Mouse (Mus musculus): ENCODE results near the gene Ndrg4. TPM values are rescaled to one million over a fixed set of nuclear protein-coding genes. Genes with fewer than 3 reads are reported as not detected.

The Ndrg4 gene
- 1.2 and 2.0 TPM in 2 replicates for polyA plus RNA-seq (2012; rRNA removed)

- peak within 1 kb of the TSS; percentile 39; the same call in 1 of the 2 replicates for H3K4me3 ChIP-seq (ENCODE audit: extremely low read depth, insufficient read depth, insufficient read length)
- WGBS, result 64% methylated on average over 9 of the region's 9 CpGs
- H3K27me3 ChIP-seq (ENCODE audit: control insufficient read depth, insufficient read depth, low read length), result peaks cover 17% of the 10 kb centered on the region
- H3K27ac ChIP-seq (ENCODE audit: insufficient read depth, low read length), result no peak within 1 kb of the TSS
- peaks cover 11% of the 10 kb centered on the region; the same call in 1 of the 2 replicates for H3K4me1 ChIP-seq (ENCODE audit: control insufficient read depth, insufficient read depth, insufficient read length)
- no peaks in the 10 kb centered on the region for H3K36me3 ChIP-seq (ENCODE audit: control insufficient read depth, insufficient read depth, low read length)
- no peak for TF ChIP-seq POLR2A (IDR thresholded peaks at IDR 0.05; ENCODE audit: low read depth, low read length)
- no peak for TF ChIP-seq CTCF (IDR thresholded peaks at IDR 0.05; ENCODE audit: extremely low read depth, insufficient read depth, insufficient read length, insufficient replicate concordance)
- no peak for DNase-seq (ENCODE audit: low read depth in 1 of 2, low spot score in 2 of 2)
These were observed at the start of gene Ndrg4 for GRCm38 (mm10) chr8:95676631-95677030. TSS of gene Ndrg4 (plus strand) at chr8:95676980.

- H3K27me3 ChIP-seq (ENCODE audit: control insufficient read depth, insufficient read depth, low read length), result no peaks in the 10 kb centered on the region
- 86% methylated on average over 6 of the region's 6 CpGs for WGBS
- no peaks in the 10 kb centered on the region for H3K36me3 ChIP-seq (ENCODE audit: control insufficient read depth, insufficient read depth, low read length)
- H3K4me3 ChIP-seq (ENCODE audit: extremely low read depth, insufficient read depth, insufficient read length), result no peak overlapping the region
- no peak for TF ChIP-seq POLR2A (IDR thresholded peaks at IDR 0.05; ENCODE audit: low read depth, low read length)
- no peak for TF ChIP-seq CTCF (IDR thresholded peaks at IDR 0.05; ENCODE audit: extremely low read depth, insufficient read depth, insufficient read length, insufficient replicate concordance)
- H3K4me1 ChIP-seq (ENCODE audit: control insufficient read depth, insufficient read depth, insufficient read length), result peaks cover 2% of the 10 kb centered on the region; the same call in 1 of the 2 replicates
- DNase-seq (ENCODE audit: low read depth in 1 of 2, low spot score in 2 of 2), result no peak
- no peak overlapping the region for H3K27ac ChIP-seq (ENCODE audit: insufficient read depth, low read length)
These were observed 43.9 kb upstream of the Ndrg4 start for GRCm38 (mm10) chr8:95632840-95633239.

- peak; percentile 82 to 86 for DNase-seq (ENCODE audit: low read depth in 1 of 2, low spot score in 2 of 2)
- Histone ChIP-seq H3K36me3 (ENCODE audit: control insufficient read depth, insufficient read depth, low read length) (no peaks in the 10 kb centered on the region), H3K4me3 (ENCODE audit: extremely low read depth, insufficient read depth, insufficient read length) (peak within 1 kb of the TSS; percentile 93), H3K27ac (ENCODE audit: insufficient read depth, low read length) (no peak within 1 kb of the TSS), H3K4me1 (ENCODE audit: control insufficient read depth, insufficient read depth, insufficient read length) (peaks cover 2% of the 10 kb centered on the region; the same call in 1 of the 2 replicates), H3K27me3 (ENCODE audit: control insufficient read depth, insufficient read depth, low read length) (no peaks in the 10 kb centered on the region)
- TF ChIP-seq CTCF (IDR thresholded peaks at IDR 0.05; ENCODE audit: extremely low read depth, insufficient read depth, insufficient read length, insufficient replicate concordance) (no peak), POLR2A (IDR thresholded peaks at IDR 0.05; ENCODE audit: low read depth, low read length) (peak; percentile 16; the same call in 1 of the 2 replicates)
- 2% methylated on average over 52 of the region's 52 CpGs for WGBS
These were observed 43.3 kb upstream of the Ndrg4 start, which contains the start of gene Gins3 for GRCm38 (mm10) chr8:95633262-95634062. TSS of gene Gins3 (plus strand) at chr8:95633453.

GRCm38 (mm10) chr8:95634063-95634340 is 42.8 kb upstream of the Ndrg4 start:
- H3K4me1 ChIP-seq (ENCODE audit: control insufficient read depth, insufficient read depth, insufficient read length), result peaks cover 2% of the 10 kb centered on the region; the same call in 1 of the 2 replicates
- WGBS, result 3% methylated on average over 6 of the region's 6 CpGs
- TF ChIP-seq CTCF (IDR thresholded peaks at IDR 0.05; ENCODE audit: extremely low read depth, insufficient read depth, insufficient read length, insufficient replicate concordance) (no peak), POLR2A (IDR thresholded peaks at IDR 0.05; ENCODE audit: low read depth, low read length) (no peak)

GRCm38 (mm10) chr8:95644942-95645341 is 31.8 kb upstream of the Ndrg4 start:
- Histone ChIP-seq H3K36me3 (ENCODE audit: control insufficient read depth, insufficient read depth, low read length) (peaks cover 2% of the 10 kb centered on the region), H3K4me3 (ENCODE audit: extremely low read depth, insufficient read depth, insufficient read length) (no peak overlapping the region), H3K27me3 (ENCODE audit: control insufficient read depth, insufficient read depth, low read length) (no peaks in the 10 kb centered on the region), H3K27ac (ENCODE audit: insufficient read depth, low read length) (no peak overlapping the region), H3K4me1 (ENCODE audit: control insufficient read depth, insufficient read depth, insufficient read length) (no peaks in the 10 kb centered on the region)
- DNase-seq (ENCODE audit: low read depth in 1 of 2, low spot score in 2 of 2), result no peak
- WGBS, result 93% methylated on average over 2 of the region's 2 CpGs
- TF ChIP-seq POLR2A (IDR thresholded peaks at IDR 0.05; ENCODE audit: low read depth, low read length) (no peak), CTCF (IDR thresholded peaks at IDR 0.05; ENCODE audit: extremely low read depth, insufficient read depth, insufficient read length, insufficient replicate concordance) (no peak)

More at GRCm38 (mm10) chr8:95634063-95634340, 42.8 kb upstream of the Ndrg4 start:
- DNase-seq (ENCODE audit: low read depth in 1 of 2, low spot score in 2 of 2), result no peak
- Histone ChIP-seq H3K27ac (ENCODE audit: insufficient read depth, low read length) (no peak overlapping the region), H3K4me3 (ENCODE audit: extremely low read depth, insufficient read depth, insufficient read length) (peak overlapping the region; percentile 93), H3K27me3 (ENCODE audit: control insufficient read depth, insufficient read depth, low read length) (no peaks in the 10 kb centered on the region), H3K36me3 (ENCODE audit: control insufficient read depth, insufficient read depth, low read length) (no peaks in the 10 kb centered on the region)

- no peak overlapping the region for H3K27ac ChIP-seq (ENCODE audit: insufficient read depth, low read length)
- TF ChIP-seq POLR2A (IDR thresholded peaks at IDR 0.05; ENCODE audit: low read depth, low read length), result no peak
- no peak for TF ChIP-seq CTCF (IDR thresholded peaks at IDR 0.05; ENCODE audit: extremely low read depth, insufficient read depth, insufficient read length, insufficient replicate concordance)
- no peak overlapping the region for H3K4me3 ChIP-seq (ENCODE audit: extremely low read depth, insufficient read depth, insufficient read length)
- DNase-seq (ENCODE audit: low read depth in 1 of 2, low spot score in 2 of 2), result no peak
- no peaks in the 10 kb centered on the region for H3K4me1 ChIP-seq (ENCODE audit: control insufficient read depth, insufficient read depth, insufficient read length)
- H3K36me3 ChIP-seq (ENCODE audit: control insufficient read depth, insufficient read depth, low read length), result peaks cover 2% of the 10 kb centered on the region
- WGBS, result 94% methylated on average over 3 of the region's 3 CpGs
- no peaks in the 10 kb centered on the region for H3K27me3 ChIP-seq (ENCODE audit: control insufficient read depth, insufficient read depth, low read length)
These were observed 28.5 kb upstream of the Ndrg4 start for GRCm38 (mm10) chr8:95648251-95648650.

GRCm38 (mm10) chr8:95653351-95653750 is 23.4 kb upstream of the Ndrg4 start:
- no peak for TF ChIP-seq CTCF (IDR thresholded peaks at IDR 0.05; ENCODE audit: extremely low read depth, insufficient read depth, insufficient read length, insufficient replicate concordance)
- no peak overlapping the region for H3K27ac ChIP-seq (ENCODE audit: insufficient read depth, low read length)
- no peak for DNase-seq (ENCODE audit: low read depth in 1 of 2, low spot score in 2 of 2)
- H3K4me3 ChIP-seq (ENCODE audit: extremely low read depth, insufficient read depth, insufficient read length), result no peak overlapping the region
- H3K27me3 ChIP-seq (ENCODE audit: control insufficient read depth, insufficient read depth, low read length), result no peaks in the 10 kb centered on the region
- H3K36me3 ChIP-seq (ENCODE audit: control insufficient read depth, insufficient read depth, low read length), result no peaks in the 10 kb centered on the region
- H3K4me1 ChIP-seq (ENCODE audit: control insufficient read depth, insufficient read depth, insufficient read length), result no peaks in the 10 kb centered on the region
- WGBS, result 76% methylated on average over 5 of the region's 5 CpGs
